Mouse (Mus musculus) limb, embryonic 15.5 days (tissue): ENCODE data around the gene Cox6a1. TPM values are rescaled to one million over a fixed set of nuclear protein-coding genes. Genes with fewer than 3 reads are reported as not detected.
"Not testable (repeated sequence)": the region's sequence is repeated elsewhere in the genome, so short reads cannot be mapped to it uniquely, and the experiment has no call there.

Experiments
- ATAC-seq: fragments of 200-750 bp; cut with Nextera tagmentation; 2 replicates; pipeline ENCODE4 v1.8.0; 2017; ENCODE audit warnings: low read depth, moderate TSS enrichment; ENCODE audit not compliant: insufficient number of reproducible peaks, low FRiP score, low TSS enrichment
- H3K27ac ChIP-seq: fragments of 300-500 bp; sonication (generic); 2 replicates; pipeline ENCODE4 v1.5.1; 2015; ENCODE audit warnings: moderate library complexity, mild to moderate bottlenecking, inconsistent platforms
- H3K27me3 ChIP-seq: fragments of 300-500 bp; sonication (generic); 2 replicates; pipeline ENCODE4 v1.6.1; 2015; ENCODE audit warnings: inconsistent platforms
- H3K36me3 ChIP-seq: fragments of 300-500 bp; sonication (generic); 2 replicates; pipeline ENCODE4 v1.6.1; 2015; ENCODE audit warnings: inconsistent platforms
- H3K4me1 ChIP-seq: fragments of 300-500 bp; sonication (generic); 2 replicates; pipeline ENCODE4 v1.6.1; 2015; ENCODE audit warnings: inconsistent platforms
- H3K4me2 ChIP-seq: fragments of 300-500 bp; sonication (generic); 2 replicates; pipeline ENCODE4 v1.6.1; 2015; ENCODE audit warnings: mild to moderate bottlenecking, inconsistent platforms
- H3K4me3 ChIP-seq: fragments of 300-500 bp; sonication (generic); 2 replicates; pipeline ENCODE4 v1.5.1; 2015; ENCODE audit warnings: mild to moderate bottlenecking, inconsistent platforms
- H3K9ac ChIP-seq: fragments of 300-500 bp; sonication (generic); 2 replicates; pipeline ENCODE4 v1.6.1; 2015; ENCODE audit warnings: inconsistent platforms
- H3K9me3 ChIP-seq: fragments of 300-500 bp; sonication (generic); 2 replicates; pipeline ENCODE4 v1.6.1; 2016; ENCODE audit warnings: inconsistent platforms
- WGBS: fragments of 180-500 bp; shearing (Covaris S2); methylation state at CpG from one replicate; pipeline ENCODE4 v1.1.7; 2015; 5-methylcytosine and 5-hydroxymethylcytosine counted together
- polyA plus RNA-seq: library from polyadenylated mRNA; unstranded; fragments of >200 nt; fragmentation: Nextera tagmentation; extraction: Ambion mirVana; gene quantifications from 2 replicates; pipeline ENCODE4 v1.2.1, GENCODE M21; 2015

Cox6a1 gene
- polyA plus RNA-seq, 1 experiment from 2014 or later, result 800 TPM

DNA sequence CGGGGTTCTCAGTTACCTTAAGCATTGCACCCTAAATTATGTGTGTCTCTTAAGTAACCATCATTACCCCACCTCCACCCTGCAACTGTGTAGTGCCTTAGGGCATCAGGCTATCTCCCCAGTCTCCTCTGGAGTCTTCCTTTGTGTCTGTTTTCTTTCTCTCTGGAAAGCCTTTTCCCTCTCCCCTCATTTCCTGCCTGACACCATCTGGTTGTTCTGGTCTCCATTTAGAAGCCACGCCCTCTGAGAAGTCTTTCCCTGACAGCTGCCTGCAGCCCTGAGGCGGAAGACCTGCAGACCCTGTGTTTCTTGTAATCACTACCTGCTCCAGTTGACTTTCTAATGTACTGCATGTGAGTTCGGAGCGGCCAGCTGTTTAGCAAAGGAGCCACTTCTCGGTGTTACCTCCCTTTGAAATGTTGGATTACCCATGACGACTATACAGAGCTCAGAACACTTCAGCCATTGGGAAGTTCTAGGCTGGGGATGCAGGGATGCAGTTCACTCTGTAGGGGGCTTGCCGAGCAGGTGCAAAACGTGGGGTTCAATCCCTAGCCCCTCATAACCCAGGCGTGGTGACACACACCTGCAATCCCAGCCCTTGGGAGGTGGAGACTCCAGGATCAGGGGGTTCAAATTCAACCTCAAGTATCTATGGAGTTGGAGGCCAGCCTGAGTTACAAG, 31.0 kb downstream of the Cox6a1 start:
- Histone ChIP-seq H3K9ac (no peak overlapping the region), H3K9me3 (no peaks in the 10 kb centered on the region), H3K27me3 (no peaks in the 10 kb centered on the region), H3K4me3 (no peak overlapping the region), H3K4me1 (peaks cover 43% of the 10 kb centered on the region), H3K27ac (peak overlapping the region; percentile 77), H3K36me3 (no peaks in the 10 kb centered on the region), H3K4me2 (peak overlapping the region; percentile 24)
- ATAC-seq, result peak; percentile 37; the same call in 1 of the 2 replicates
- 4% methylated on average over 10 of the region's 10 CpGs for WGBS

DNA sequence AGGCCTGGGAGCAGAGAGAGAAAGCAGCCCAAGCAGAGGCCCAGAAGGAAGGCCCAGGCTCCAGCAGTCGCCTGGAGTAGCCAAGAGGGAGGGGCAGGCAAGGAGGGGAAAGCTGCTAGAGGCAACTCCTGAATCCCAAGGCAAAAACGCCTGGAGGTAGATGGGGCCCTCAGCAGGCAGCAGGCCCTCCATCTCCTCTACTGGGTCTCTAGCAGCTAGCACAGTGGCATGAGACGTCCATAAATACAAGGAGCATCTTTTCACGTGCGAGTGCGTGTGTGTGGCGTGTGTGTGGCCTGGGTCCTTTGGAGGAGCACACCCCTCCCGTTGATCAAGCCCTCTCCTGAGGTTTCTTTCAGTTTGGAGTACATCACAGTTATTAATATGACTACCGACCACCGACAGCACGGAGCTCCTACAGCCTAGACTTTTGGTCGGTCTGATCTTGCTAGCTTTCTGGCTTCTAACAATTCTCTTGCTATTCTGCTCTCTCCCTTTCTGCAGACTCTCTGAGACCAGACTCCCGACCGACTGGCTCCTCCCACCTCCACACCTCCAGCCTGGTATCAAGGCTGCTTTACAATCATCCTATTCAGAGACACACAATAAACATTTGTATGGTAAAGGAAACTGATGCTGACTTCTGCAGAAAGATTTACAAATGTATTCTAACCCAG, 31.7 kb downstream of the Cox6a1 start:
- ATAC-seq, result no peak
- Histone ChIP-seq H3K4me3 (no peak overlapping the region), H3K9ac (0 out of 2 replicates have a peak overlapping the region, but pooled peaks have one; percentile 17), H3K27ac (peak overlapping the region; percentile 77), H3K4me2 (peak overlapping the region; percentile 24), H3K9me3 (no peaks in the 10 kb centered on the region), H3K36me3 (no peaks in the 10 kb centered on the region), H3K4me1 (peaks cover 43% of the 10 kb centered on the region), H3K27me3 (no peaks in the 10 kb centered on the region)
- 11% methylated on average over 14 of the region's 14 CpGs for WGBS

DNA sequence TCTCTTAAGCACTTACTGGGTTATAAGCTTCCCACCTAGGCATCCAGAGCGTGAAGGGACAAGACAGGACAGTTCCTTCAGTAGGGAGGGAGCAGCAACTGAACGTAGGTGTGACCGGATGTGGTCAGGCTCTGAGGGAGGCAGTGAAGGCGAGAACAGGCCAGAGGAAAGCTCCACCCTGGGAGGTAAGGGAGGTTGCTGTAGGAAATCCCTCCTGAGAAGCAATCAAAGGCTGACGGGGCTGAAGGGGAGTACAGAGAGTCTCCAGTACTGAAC, 35.2 kb downstream of the Cox6a1 start:
- Histone ChIP-seq H3K9ac (no peak overlapping the region), H3K4me2 (no peak overlapping the region), H3K27ac (peak overlapping the region; percentile 33), H3K27me3 (no peaks in the 10 kb centered on the region), H3K4me1 (peaks cover 35% of the 10 kb centered on the region), H3K9me3 (no peaks in the 10 kb centered on the region), H3K36me3 (no peaks in the 10 kb centered on the region), H3K4me3 (no peak overlapping the region)
- no peak for ATAC-seq
- WGBS, result 26% methylated on average over 5 of the region's 5 CpGs

DNA sequence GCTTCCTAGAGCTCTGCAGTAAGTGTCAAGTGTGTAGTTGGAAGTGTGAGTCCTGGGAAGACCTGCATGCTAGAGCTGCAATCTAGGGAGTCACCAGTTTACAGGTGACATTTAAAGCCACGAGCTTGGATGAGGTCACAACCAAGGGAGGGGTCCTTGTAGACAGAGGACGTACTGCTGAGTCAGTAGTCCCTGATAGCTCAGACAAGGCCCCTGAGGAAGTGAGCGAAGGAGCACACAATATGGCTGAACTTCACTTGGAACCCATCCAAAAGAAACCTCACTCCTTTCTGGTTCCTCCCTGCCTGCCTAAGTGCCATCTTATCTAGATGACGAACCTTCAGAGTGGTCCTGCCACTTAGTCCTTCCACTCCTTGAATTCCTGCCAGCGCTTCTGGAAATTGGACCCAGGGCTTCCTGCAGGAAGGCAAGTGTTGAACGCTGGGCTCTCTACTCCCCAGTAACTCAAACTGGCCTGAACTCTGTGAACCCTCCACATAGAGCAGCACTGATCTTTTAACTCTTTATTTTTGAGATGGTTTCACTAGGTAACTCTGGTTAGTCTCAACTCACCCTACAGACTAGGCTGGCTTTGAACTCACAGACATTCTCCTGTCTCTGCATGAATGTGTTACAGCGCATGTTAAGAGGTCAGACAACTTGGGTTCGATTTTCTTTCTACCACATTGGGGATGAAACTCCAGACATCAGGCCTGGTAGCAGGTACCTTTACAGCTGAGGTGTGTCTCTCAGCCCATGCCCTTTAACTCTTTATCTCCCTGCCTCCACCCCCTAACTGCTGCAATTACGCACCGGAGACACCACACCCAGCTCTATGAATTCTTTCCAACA, 35.7 kb downstream of the Cox6a1 start:
- Histone ChIP-seq H3K9me3 (no peaks in the 10 kb centered on the region), H3K9ac (no peak overlapping the region), H3K27ac (peak overlapping the region; percentile 33), H3K36me3 (no peaks in the 10 kb centered on the region), H3K27me3 (no peaks in the 10 kb centered on the region), H3K4me2 (no peak overlapping the region), H3K4me3 (no peak overlapping the region), H3K4me1 (peaks cover 29% of the 10 kb centered on the region)
- 57% methylated on average over 10 of the region's 10 CpGs for WGBS
- ATAC-seq, result no peak

DNA sequence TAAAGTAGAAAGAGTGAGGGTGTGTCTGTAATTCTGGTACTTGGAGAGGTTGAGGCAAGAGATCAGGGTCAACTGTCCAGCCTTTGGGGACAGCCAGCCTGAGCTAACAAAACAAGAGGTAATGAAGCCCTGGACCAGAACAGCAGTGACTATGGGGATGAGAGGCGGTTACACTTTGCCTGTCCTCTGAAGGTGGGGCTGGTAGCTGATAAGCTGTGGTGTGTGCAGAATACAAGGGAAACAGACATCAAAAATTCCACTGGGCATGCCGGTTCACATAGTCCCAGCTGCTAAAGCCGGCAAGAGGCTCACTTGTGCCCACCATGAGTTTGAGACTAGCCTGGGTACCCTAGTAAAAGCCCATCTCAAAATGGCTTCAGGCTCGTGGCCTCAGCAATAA, 36.4 kb downstream of the Cox6a1 start:
- Histone ChIP-seq H3K4me3 (no peak overlapping the region), H3K9ac (no peak overlapping the region), H3K4me1 (peaks cover 22% of the 10 kb centered on the region), H3K9me3 (no peaks in the 10 kb centered on the region), H3K4me2 (no peak overlapping the region), H3K36me3 (no peaks in the 10 kb centered on the region), H3K27ac (peak overlapping the region; percentile 33; the same call in 1 of the 2 replicates), H3K27me3 (no peaks in the 10 kb centered on the region)
- 70% methylated on average over 4 of the region's 4 CpGs for WGBS
- ATAC-seq, result no peak

DNA sequence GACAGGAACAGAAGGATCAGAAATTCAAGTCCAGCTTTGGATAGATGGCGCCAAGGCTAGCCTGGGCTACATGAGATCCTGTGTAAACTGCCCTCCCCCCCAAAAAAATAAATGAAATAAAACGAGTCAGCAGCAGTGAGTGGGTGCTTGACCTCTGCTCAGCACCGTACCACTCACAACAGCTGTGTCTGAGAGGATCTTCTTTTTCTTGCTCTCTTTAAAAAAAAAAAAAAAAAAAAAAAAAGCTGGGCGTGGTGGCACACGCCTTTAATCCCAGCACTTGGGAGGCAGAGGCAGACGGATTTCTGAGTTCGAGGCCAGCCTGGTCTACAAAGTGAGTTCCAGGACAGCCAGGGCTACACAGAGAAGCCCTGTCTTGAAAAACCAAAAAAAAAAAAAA, 46.6 kb downstream of the Cox6a1 start:
- not testable (repeated sequence) for H3K27ac ChIP-seq, H3K9ac ChIP-seq, ATAC-seq, H3K4me2 ChIP-seq, H3K9me3 ChIP-seq, H3K4me3 ChIP-seq, H3K27me3 ChIP-seq
- 78% methylated on average over 3 of the region's 7 CpGs for WGBS
- H3K4me1 ChIP-seq, result peaks cover 24% of the 10 kb centered on the region
- peaks cover 19% of the 10 kb centered on the region for H3K36me3 ChIP-seq

DNA sequence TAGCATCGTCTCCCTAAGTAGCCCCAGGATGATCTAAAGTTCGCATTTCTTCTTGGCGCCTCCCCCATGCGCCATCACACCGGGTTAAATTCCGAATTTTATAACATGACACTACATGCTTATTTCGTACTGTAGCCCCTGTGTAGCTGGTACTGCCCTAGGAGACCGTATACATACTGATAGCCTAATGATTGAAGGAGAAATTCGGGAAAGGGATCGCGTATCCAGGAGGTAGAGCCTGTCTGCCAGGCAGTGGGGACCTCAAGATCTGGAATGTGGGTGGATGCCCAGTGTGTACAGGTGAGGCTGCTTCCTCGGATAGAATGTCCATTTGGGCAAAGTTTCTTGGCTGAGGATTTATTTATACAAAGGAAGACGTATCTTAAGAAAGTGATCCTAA, 47.2 kb downstream of the Cox6a1 start:
- peaks cover 24% of the 10 kb centered on the region for H3K4me1 ChIP-seq
- peaks cover 20% of the 10 kb centered on the region for H3K36me3 ChIP-seq
- no peaks in the 10 kb centered on the region for H3K9me3 ChIP-seq
- H3K27me3 ChIP-seq, result no peaks in the 10 kb centered on the region
- WGBS, result 17% methylated on average over 13 of the region's 13 CpGs
- ATAC-seq, result no peak
- peak overlapping the region; percentile 87 for H3K27ac ChIP-seq
- peak overlapping the region; percentile 21; the same call in 1 of the 2 replicates for H3K9ac ChIP-seq
- peak overlapping the region; percentile 71 for H3K4me2 ChIP-seq
- H3K4me3 ChIP-seq, result peak overlapping the region; percentile 82

DNA sequence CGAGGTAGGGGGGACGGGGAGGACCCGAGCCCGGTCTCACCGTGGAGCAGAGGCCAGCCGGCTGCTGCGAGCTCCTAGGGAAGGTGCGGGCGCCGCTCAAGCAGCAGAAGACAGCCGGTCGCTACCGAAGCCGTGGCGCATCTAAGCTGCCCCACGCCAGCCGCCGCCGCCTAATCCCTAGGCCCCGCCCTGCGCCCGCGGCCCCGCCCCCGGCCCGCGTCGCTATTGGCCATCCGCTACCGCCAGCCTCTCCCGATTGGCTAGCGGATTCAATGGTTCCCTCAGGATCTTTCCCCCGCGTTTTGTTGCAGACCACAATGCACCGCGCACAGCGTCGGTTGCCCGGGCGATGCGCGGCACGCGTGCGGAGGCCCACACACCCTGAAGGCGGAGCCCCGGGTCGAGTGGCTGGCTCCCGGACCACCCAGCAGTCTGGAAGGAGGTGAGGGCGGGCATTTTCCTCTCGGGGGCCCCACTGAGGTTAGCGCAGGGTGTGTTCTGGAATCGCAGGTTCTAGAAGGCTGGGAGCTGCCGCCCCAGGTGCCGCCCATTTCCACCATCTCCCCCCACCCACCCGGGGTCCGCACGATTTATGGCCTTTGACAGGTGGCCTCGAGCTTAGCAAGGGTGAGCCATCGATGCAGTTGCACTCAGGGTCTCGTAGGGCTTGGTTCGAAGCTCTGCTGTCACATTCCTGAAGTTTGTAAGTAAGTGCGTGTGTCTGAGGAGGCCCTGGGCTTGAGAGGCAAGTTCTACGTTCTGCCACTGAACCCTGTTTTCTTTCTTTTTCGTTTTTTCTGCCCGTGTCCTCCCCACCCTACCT, 47.8 kb downstream of the Cox6a1 start, which contains the start of gene Dynll1:
TSS of gene Dynll1 (minus strand) at position 208 of the 823 bp plus-strand sequence.
- H3K27ac ChIP-seq, result peak within 1 kb of the TSS; percentile 95
- no peaks in the 10 kb centered on the region for H3K9me3 ChIP-seq
- H3K4me2 ChIP-seq, result peak within 1 kb of the TSS; percentile 71
- peak within 1 kb of the TSS; percentile 92 for H3K9ac ChIP-seq
- H3K27me3 ChIP-seq, result no peaks in the 10 kb centered on the region
- peaks cover 27% of the 10 kb centered on the region for H3K4me1 ChIP-seq
- under 1% methylated on average over 57 of the region's 66 CpGs for WGBS
- ATAC-seq, result peak; percentile 98
- peak within 1 kb of the TSS; percentile 82 for H3K4me3 ChIP-seq
- peaks cover 26% of the 10 kb centered on the region for H3K36me3 ChIP-seq

DNA sequence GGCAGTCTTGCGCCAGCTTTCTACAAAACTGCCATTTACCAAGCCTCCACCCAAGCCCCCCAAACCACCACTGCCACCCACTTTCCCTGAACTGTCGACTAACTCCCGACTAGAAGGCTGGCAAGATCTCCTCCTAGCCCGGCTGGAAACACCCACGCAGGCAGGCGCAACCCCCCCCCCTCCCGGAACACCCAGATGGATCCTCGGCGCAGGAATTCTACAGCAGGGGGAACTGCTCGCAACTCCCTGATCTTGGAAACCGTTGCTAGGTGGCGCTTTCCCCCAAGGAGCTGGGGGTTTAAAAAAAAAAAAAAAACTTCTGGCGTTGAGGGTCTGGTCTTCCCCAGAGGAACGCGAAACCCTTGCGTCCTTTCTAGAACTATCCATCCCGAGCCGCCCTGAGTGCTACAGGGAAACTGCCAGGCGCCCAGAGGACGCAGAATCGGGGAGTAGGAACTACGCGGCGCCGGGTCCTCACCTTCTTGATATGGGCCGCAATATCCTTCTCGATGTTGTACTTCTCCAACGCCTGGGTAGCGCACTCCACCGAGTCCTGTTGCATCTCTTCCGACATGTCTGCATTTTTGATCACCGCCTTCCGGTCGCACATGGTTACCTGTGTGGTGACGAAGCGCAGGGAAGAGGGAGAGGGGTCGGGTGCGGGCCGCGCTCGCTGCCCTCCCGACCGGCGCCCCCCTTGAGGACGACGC, 48.6 kb downstream of the Cox6a1 start:
- Histone ChIP-seq H3K27me3 (no peaks in the 10 kb centered on the region), H3K9ac (peak overlapping the region; percentile 92), H3K4me2 (peak overlapping the region; percentile 46), H3K4me3 (peak overlapping the region; percentile 82), H3K9me3 (no peaks in the 10 kb centered on the region), H3K27ac (peak overlapping the region; percentile 95), H3K4me1 (peaks cover 27% of the 10 kb centered on the region), H3K36me3 (peaks cover 34% of the 10 kb centered on the region)
- no peak; the same call in 1 of the 2 replicates for ATAC-seq
- 1% methylated on average over 45 of the region's 46 CpGs for WGBS

DNA sequence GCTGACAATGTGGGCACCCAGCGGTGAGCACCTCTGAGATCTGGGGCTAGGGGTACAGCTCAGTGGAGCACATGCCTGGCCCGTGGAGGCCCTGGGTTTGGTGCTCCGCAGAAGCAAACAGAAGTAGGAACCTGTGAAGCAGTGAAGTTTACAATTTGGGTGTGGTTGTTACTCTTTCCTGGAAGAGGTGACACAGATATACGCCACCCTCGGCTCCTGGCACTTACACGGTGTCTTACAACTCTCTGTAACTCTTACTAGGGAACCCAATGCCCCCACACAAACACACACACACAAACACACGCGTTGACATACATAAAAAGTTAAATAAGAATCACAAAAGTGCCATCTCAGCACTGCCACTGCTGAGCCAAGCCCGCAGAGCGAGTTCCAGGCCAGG, 52.4 kb downstream of the Cox6a1 start:
- 75% methylated on average over 10 of the region's 10 CpGs for WGBS
- no peak overlapping the region for H3K4me2 ChIP-seq
- H3K27ac ChIP-seq, result peak overlapping the region; percentile 62; the same call in 1 of the 2 replicates

More for the DNA sequence above, 52.4 kb downstream of the Cox6a1 start:
- Histone ChIP-seq H3K36me3 (peaks cover 56% of the 10 kb centered on the region), H3K9me3 (no peaks in the 10 kb centered on the region), H3K9ac (no peak overlapping the region), H3K4me3 (no peak overlapping the region), H3K27me3 (no peaks in the 10 kb centered on the region), H3K4me1 (peaks cover 22% of the 10 kb centered on the region)
- ATAC-seq, result no peak
